Mouse (Mus musculus) heart, embryonic 12.5 days (tissue): ENCODE measurements around the gene Fam3c. TPM values are rescaled to one million over a fixed set of nuclear protein-coding genes. Genes with fewer than 3 reads are reported as not detected.

ENCODE experiments used
- ATAC-seq: fragments of 200-750 bp; cut with Nextera tagmentation; 2 replicates; pipeline ENCODE4 v1.8.0; 2017; ENCODE audit warnings: moderate TSS enrichment, moderate library complexity; ENCODE audit not compliant: insufficient number of reproducible peaks, low FRiP score
- H3K27ac ChIP-seq: fragments of 300-500 bp; sonication (generic); 2 replicates; pipeline ENCODE4 v1.5.1; 2016; ENCODE audit warnings: mild to moderate bottlenecking, moderate library complexity; ENCODE audit not compliant: poor library complexity, severe bottlenecking
- H3K27me3 ChIP-seq: fragments of 300-500 bp; sonication (generic); replicated peaks from 2 replicates; pipeline ENCODE4 v1.6.1; 2016; ENCODE audit warnings: mild to moderate bottlenecking, moderate library complexity
- H3K36me3 ChIP-seq: fragments of 300-500 bp; sonication (generic); 2 replicates; pipeline ENCODE4 v1.6.1; 2016; ENCODE audit warnings: mild to moderate bottlenecking, moderate library complexity
- H3K4me1 ChIP-seq: fragments of 300-500 bp; sonication (generic); replicated peaks from 2 replicates; pipeline ENCODE4 v1.6.1; 2016; ENCODE audit warnings: mild to moderate bottlenecking
- H3K4me2 ChIP-seq: fragments of 300-500 bp; sonication (generic); 2 replicates; pipeline ENCODE4 v1.6.1; 2016; ENCODE audit warnings: mild to moderate bottlenecking, moderate library complexity
- H3K4me3 ChIP-seq: fragments of 300-500 bp; sonication (generic); 2 replicates; pipeline ENCODE4 v1.5.1; 2016; ENCODE audit warnings: mild to moderate bottlenecking
- H3K9ac ChIP-seq: fragments of 300-500 bp; sonication (generic); 2 replicates; pipeline ENCODE4 v1.6.1; 2016; ENCODE audit warnings: mild to moderate bottlenecking, moderate library complexity
- H3K9me3 ChIP-seq: fragments of 300-500 bp; sonication (generic); replicated peaks from 2 replicates; pipeline ENCODE4 v1.6.1; 2016; ENCODE audit warnings: mild to moderate bottlenecking, moderate library complexity
- WGBS: fragments of 180-500 bp; shearing (Covaris S2); methylation state at CpG from one replicate; pipeline ENCODE4 v1.1.7; 2016; 5-methylcytosine and 5-hydroxymethylcytosine counted together
- polyA plus RNA-seq: library from polyadenylated mRNA; unstranded; fragments of >200 nt; fragmentation: Nextera tagmentation; extraction: Ambion mirVana; gene quantifications from 2 replicates; pipeline ENCODE4 v1.2.1, GENCODE M21; 2016

The Fam3c gene
- polyA plus RNA-seq, 1 experiment from 2014 or later: 56.2 TPM

- no peak overlapping the region for H3K4me3 ChIP-seq
- no peak overlapping the region for H3K9ac ChIP-seq
- 73% methylated on average over 1 of the region's 1 CpGs for WGBS
- no peak overlapping the region for H3K4me2 ChIP-seq
- ATAC-seq: no peak
- H3K36me3 ChIP-seq: no peaks in the 10 kb centered on the region
- no peaks in the 10 kb centered on the region for H3K4me1 ChIP-seq
- no peaks in the 10 kb centered on the region for H3K9me3 ChIP-seq
- H3K27ac ChIP-seq: no peak overlapping the region
- H3K27me3 ChIP-seq: no peaks in the 10 kb centered on the region
Measured at GRCm38 (mm10) chr6:22379831-22380230, 23.8 kb upstream of the Fam3c start.

GRCm38 (mm10) chr6:22378462-22378861 lies 22.4 kb upstream of the Fam3c start:
- 44% methylated on average over 5 of the region's 5 CpGs for WGBS
- no peaks in the 10 kb centered on the region for H3K27me3 ChIP-seq
- H3K27ac ChIP-seq: no peak overlapping the region
- no peaks in the 10 kb centered on the region for H3K36me3 ChIP-seq
- no peaks in the 10 kb centered on the region for H3K9me3 ChIP-seq
- no peak for ATAC-seq
- no peaks in the 10 kb centered on the region for H3K4me1 ChIP-seq
- H3K4me2 ChIP-seq: no peak overlapping the region
- H3K9ac ChIP-seq: no peak overlapping the region
- no peak overlapping the region for H3K4me3 ChIP-seq

GRCm38 (mm10) chr6:22374791-22375190 lies 18.7 kb upstream of the Fam3c start:
- Histone ChIP-seq H3K4me1 (no peaks in the 10 kb centered on the region), H3K9ac (no peak overlapping the region), H3K4me3 (no peak overlapping the region), H3K27ac (no peak overlapping the region), H3K36me3 (no peaks in the 10 kb centered on the region), H3K9me3 (no peaks in the 10 kb centered on the region), H3K27me3 (no peaks in the 10 kb centered on the region), H3K4me2 (no peak overlapping the region)
- WGBS: 80% methylated on average over 3 of the region's 3 CpGs
- ATAC-seq: no peak

- no peaks in the 10 kb centered on the region for H3K36me3 ChIP-seq
Measured at GRCm38 (mm10) chr6:22373476-22373875, 17.4 kb upstream of the Fam3c start.

GRCm38 (mm10) chr6:22366977-22367376 lies 10.9 kb upstream of the Fam3c start:
- no peaks in the 10 kb centered on the region for H3K27me3 ChIP-seq
- H3K4me3 ChIP-seq: no peak overlapping the region
- H3K4me2 ChIP-seq: no peak overlapping the region
- H3K36me3 ChIP-seq: no peaks in the 10 kb centered on the region
- no peaks in the 10 kb centered on the region for H3K9me3 ChIP-seq
- no peak overlapping the region for H3K27ac ChIP-seq
- ATAC-seq: no peak
- H3K4me1 ChIP-seq: no peaks in the 10 kb centered on the region
- no peak overlapping the region for H3K9ac ChIP-seq
- 51% methylated on average over 2 of the region's 2 CpGs for WGBS

More at GRCm38 (mm10) chr6:22373476-22373875, 17.4 kb upstream of the Fam3c start:
- Histone ChIP-seq H3K27me3 (no peaks in the 10 kb centered on the region), H3K27ac (no peak overlapping the region), H3K9ac (no peak overlapping the region), H3K9me3 (no peaks in the 10 kb centered on the region), H3K4me3 (no peak overlapping the region), H3K4me1 (no peaks in the 10 kb centered on the region), H3K4me2 (no peak overlapping the region)
- 72% methylated on average over 2 of the region's 2 CpGs for WGBS
- no peak for ATAC-seq

- H3K27me3 ChIP-seq: no peaks in the 10 kb centered on the region
- H3K9ac ChIP-seq: no peak overlapping the region
- no peaks in the 10 kb centered on the region for H3K36me3 ChIP-seq
- ATAC-seq: no peak
- H3K4me1 ChIP-seq: no peaks in the 10 kb centered on the region
- no peaks in the 10 kb centered on the region for H3K9me3 ChIP-seq
- H3K27ac ChIP-seq: no peak overlapping the region
- 73% methylated on average over 3 of the region's 3 CpGs for WGBS
- H3K4me3 ChIP-seq: no peak overlapping the region
- H3K4me2 ChIP-seq: no peak overlapping the region
Measured at GRCm38 (mm10) chr6:22363590-22363989, 7.5 kb upstream of the Fam3c start.

GRCm38 (mm10) chr6:22361941-22362340 lies 5.9 kb upstream of the Fam3c start:
- no peak for ATAC-seq
- no peaks in the 10 kb centered on the region for H3K27me3 ChIP-seq
- WGBS: 64% methylated on average over 3 of the region's 3 CpGs
- no peak overlapping the region for H3K27ac ChIP-seq
- H3K9ac ChIP-seq: no peak overlapping the region
- no peaks in the 10 kb centered on the region for H3K9me3 ChIP-seq
- H3K4me3 ChIP-seq: no peak overlapping the region
- H3K4me2 ChIP-seq: no peak overlapping the region
- no peaks in the 10 kb centered on the region for H3K36me3 ChIP-seq
- H3K4me1 ChIP-seq: no peaks in the 10 kb centered on the region

GRCm38 (mm10) chr6:22359019-22359418 lies 3.0 kb upstream of the Fam3c start:
- Histone ChIP-seq H3K36me3 (no peaks in the 10 kb centered on the region), H3K4me2 (no peak overlapping the region), H3K4me1 (peaks cover 9% of the 10 kb centered on the region), H3K4me3 (no peak overlapping the region), H3K9me3 (no peaks in the 10 kb centered on the region), H3K27ac (no peak overlapping the region), H3K9ac (no peak overlapping the region), H3K27me3 (no peaks in the 10 kb centered on the region)
- ATAC-seq: no peak
- WGBS: 35% methylated on average over 1 of the region's 1 CpGs

- WGBS: 95% methylated on average over 4 of the region's 4 CpGs
- Histone ChIP-seq H3K4me1 (peaks cover 10% of the 10 kb centered on the region), H3K9me3 (no peaks in the 10 kb centered on the region)
Measured at GRCm38 (mm10) chr6:22357351-22357750, 1.3 kb upstream of the Fam3c start.

GRCm38 (mm10) chr6:22355396-22356085 lies 502 bp downstream of the Fam3c start:
- H3K9ac ChIP-seq: peak overlapping the region; percentile 96
- H3K4me2 ChIP-seq: peak overlapping the region; percentile 84
- H3K36me3 ChIP-seq: no peaks in the 10 kb centered on the region
- no peaks in the 10 kb centered on the region for H3K27me3 ChIP-seq
- peak overlapping the region; percentile 82 for H3K27ac ChIP-seq
- H3K4me1 ChIP-seq: peaks cover 15% of the 10 kb centered on the region
- 5% methylated on average over 55 of the region's 62 CpGs for WGBS
- ATAC-seq: no peak; the same call in 1 of the 2 replicates
- peak overlapping the region; percentile 92 for H3K4me3 ChIP-seq
- no peaks in the 10 kb centered on the region for H3K9me3 ChIP-seq

More at GRCm38 (mm10) chr6:22357351-22357750, 1.3 kb upstream of the Fam3c start:
- H3K36me3 ChIP-seq: no peaks in the 10 kb centered on the region
- no peak for ATAC-seq
- no peak overlapping the region for H3K9ac ChIP-seq
- H3K27ac ChIP-seq: no peak overlapping the region
- H3K27me3 ChIP-seq: no peaks in the 10 kb centered on the region
- no peak overlapping the region for H3K4me2 ChIP-seq
- no peak overlapping the region for H3K4me3 ChIP-seq

- H3K4me3 ChIP-seq: peak overlapping the region; percentile 92
- no peaks in the 10 kb centered on the region for H3K27me3 ChIP-seq
- H3K36me3 ChIP-seq: no peaks in the 10 kb centered on the region
- H3K9ac ChIP-seq: no peak overlapping the region
- H3K4me2 ChIP-seq: peak overlapping the region; percentile 84
- no peaks in the 10 kb centered on the region for H3K9me3 ChIP-seq
- WGBS: 85% methylated on average over 7 of the region's 7 CpGs
- peaks cover 24% of the 10 kb centered on the region for H3K4me1 ChIP-seq
- H3K27ac ChIP-seq: no peak overlapping the region
- no peak for ATAC-seq
Measured at GRCm38 (mm10) chr6:22354675-22355074, 1.4 kb downstream of the Fam3c start.

GRCm38 (mm10) chr6:22354031-22354430 lies 2.0 kb downstream of the Fam3c start:
- Histone ChIP-seq H3K27me3 (no peaks in the 10 kb centered on the region), H3K9ac (peak overlapping the region; percentile 54), H3K4me2 (peak overlapping the region; percentile 84), H3K4me3 (no peak overlapping the region), H3K27ac (no peak overlapping the region), H3K36me3 (no peaks in the 10 kb centered on the region), H3K9me3 (no peaks in the 10 kb centered on the region), H3K4me1 (peaks cover 28% of the 10 kb centered on the region)
- 25% methylated on average over 1 of the region's 1 CpGs for WGBS
- no peak for ATAC-seq
